Mouse (Mus musculus) ovary, postnatal 10 days (tissue): Measurements from ENCODE around the gene Gcnt3.

Source experiments
- DNase-seq: peaks from one replicate; pipeline ENCODE4 v3.0.0; 2022; ENCODE audit warnings: low spot score

The Gcnt3 gene

GRCm38 (mm10) chr9:70003516-70003915 lies 34.4 kb downstream of the Gcnt3 start:
- DNase-seq, result no peak

DNA sequence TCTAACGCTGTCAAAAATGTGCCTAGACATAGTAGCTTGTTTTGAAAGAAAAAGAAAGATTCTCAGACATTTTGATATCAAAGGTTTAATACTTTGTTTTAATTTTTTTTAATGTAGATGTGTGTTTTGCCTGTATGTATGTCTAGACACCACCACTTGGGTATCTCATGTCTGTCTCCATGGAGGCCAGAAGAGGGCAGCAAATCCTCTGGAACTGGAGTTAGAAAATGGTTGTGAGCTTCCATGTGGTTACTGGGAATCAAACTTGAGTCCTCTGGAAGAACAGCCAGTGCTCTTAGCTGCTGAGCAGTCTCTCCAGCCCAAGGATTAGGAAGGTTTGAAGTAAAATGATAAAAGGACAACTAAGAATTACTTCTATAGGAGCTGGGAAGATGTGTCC lies 38.6 kb downstream of the Gcnt3 start:
- DNase-seq, result no peak

DNA sequence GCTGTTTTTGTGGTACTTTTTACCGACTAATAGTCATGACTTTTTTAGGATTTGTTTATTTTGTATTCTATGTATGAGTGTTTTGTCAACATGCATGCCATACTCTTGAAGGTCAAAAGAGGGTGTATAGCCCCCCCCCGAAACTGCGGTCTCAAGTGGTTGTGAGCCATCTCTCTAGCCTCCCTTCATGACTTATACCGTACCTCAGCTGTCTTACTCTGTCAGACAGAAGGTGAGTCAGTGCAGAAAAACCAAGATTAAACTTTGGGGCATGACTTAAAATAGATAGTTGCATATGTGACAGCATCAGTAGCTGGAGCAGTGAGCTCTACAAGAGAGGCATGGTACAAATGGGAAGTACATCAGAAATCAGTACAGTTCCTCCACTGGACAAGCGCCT lies 43.3 kb downstream of the Gcnt3 start:
- DNase-seq, result no peak

DNA sequence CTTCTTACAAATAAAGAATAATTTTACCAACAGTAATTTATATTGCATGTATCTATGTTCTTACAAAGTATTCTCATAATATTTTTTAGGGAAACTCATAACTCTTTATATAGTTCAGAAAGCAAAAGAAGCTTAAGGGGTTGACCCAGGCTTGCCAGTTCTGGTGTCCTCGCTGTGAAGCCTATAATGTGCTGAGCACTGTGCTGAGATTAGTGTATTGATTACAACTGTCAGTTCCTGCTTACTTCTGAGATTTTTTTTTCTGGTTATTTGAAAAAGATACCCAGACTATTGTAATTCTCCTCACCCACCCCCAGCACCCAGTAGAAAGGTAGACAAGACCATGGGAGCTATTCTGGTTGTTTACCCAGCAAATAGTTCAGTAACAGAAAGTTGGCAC lies 44.4 kb downstream of the Gcnt3 start:
- DNase-seq, result no peak

DNA sequence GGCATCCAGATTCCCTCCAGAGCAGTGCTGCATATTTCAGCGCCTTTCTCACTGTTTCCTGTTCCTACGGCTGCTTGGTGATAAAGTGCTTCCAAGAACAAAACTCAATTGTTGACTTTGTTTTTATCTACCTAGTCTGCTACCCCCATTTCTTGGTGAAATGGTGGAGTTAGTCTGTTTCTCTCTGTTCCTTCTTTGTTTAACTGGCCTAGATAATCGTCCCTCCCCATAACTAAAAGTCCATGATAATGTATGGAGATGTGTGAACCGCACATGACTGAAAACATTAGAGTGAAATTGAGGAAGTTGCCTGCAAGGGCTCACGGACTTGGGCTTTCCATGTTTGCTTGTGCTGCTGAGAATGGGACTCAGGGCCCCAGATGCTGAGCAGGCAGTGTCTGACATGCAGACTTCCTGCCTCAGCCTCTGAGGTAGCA lies 45.0 kb downstream of the Gcnt3 start:
- DNase-seq, result no peak

- no peak for DNase-seq
These were observed 47.5 kb downstream of the Gcnt3 start for GRCm38 (mm10) chr9:69990346-69990745.

DNA sequence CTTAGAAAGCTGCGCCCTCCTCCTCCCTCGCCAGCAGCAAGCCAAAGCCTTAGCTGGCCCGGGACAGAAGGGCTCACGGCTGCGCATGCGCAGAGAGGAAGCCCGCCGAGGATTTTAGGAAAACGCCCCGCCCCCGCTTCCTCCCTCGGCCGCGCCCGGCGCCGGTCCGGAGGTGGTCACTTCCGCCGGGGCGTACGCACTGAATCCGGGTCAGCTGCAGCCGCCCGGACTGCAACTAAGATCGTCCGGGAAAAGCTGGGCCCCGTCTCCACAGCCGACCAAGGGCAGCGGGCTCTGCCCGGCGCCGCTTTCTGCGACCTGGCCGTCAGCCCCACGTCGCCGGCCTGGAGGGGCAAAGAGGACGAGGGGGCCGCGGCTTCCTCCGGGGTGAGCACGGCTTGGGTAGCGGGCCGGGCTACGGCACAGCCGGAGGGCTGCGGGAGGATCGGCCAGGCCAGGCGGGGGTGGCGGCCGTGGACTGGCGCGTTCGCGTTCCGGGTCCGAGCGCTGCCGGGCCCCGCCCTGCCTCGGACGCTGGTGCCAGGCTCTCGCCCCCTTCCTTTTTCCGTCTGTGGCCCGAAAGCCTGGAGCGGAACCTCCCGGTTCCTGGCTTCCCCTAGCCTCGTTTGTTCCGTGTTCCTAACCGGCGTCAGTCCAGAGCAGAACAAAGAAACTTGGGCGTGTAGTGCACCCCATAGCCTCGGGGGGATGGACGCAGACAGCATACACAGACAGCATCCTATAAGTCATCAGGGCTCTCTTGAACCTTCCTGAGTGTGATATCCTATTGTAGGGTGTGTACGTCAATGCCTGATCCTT lies 48.4 kb downstream of the Gcnt3 start, which contains the start of gene Bnip2:
Gene Bnip2 (plus strand): TSS at position 164 of the 819 bp plus-strand sequence.
- peak; percentile 87 for DNase-seq

DNA sequence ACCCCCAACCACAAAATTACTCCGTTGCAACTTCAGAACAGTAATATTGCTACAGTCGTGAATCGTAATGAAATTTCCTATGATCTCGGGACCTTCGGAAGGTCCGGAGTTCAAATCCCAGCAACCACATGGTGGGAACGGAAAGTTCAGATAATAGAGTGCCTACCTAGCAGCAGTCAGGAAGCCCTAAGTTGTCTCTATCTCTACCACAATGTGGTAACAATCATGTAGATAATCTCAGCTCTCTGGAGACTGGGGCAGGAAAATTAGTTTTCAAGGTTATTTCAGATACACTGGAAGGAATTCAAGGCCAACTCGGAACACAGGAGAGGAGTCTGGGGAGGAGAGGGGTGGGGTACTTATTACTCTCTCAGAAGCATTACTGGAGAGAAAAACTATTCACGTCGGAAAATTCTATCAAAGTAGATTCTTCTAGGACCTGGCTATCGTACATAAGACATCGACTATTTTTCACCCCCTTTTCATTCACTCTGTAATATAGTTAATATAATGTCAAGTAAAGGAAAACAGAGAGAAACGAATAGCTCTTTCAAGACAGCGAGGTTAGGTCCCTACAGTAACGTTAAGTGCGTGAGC lies 49.1 kb downstream of the Gcnt3 start:
- no peak for DNase-seq

DNA sequence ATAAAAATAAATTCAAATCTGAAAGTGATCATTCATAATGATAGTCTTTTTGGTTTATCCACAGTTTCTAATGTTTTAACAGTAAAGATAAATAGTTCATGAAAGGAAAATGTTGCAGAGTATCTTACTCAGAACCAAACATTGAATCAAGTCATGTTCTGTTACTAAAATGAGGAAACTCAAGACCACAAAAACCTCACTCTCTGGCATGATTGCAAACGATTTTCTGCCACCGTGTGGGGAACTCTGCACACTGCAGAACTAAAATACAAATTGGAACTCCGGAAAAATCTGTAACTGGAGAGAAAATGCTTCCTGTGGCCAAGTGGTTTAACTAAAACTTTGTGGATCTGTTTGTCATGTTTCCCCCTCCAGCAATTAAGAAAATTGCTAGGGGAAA lies 50.3 kb downstream of the Gcnt3 start:
- peak; percentile 29 for DNase-seq

DNA sequence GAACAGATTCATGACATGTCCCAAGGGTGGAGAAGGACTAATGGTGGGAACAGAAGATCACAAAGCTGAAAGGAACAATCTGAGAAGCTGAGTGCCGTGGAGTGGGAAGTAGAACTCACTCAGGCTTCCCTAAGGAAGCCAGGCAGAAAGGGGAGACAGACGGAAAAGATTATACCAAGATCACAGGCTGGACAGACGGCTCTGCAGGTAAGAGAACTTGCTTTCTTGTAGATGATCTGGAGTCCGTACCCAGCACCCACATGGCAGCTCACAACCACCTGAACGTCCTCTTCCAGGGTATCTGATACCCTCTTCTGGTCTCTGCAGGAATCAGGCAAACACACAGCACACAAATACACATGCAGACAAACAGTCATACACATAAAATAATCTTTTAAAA lies 51.3 kb downstream of the Gcnt3 start:
- no peak for DNase-seq

GRCm38 (mm10) chr9:69986063-69986462 lies 51.8 kb downstream of the Gcnt3 start:
- no peak for DNase-seq

- DNase-seq, result no peak
These were observed 52.4 kb downstream of the Gcnt3 start for GRCm38 (mm10) chr9:69985526-69985925.
